In genomic region chr7:49303600-49304411, GRCm38 (mm10) we compare ENCODE assay signal across 7 mouse cellular contexts.
DNase-seq lines count a peak whose midpoint lies in the region; ATAC-seq and TF ChIP-seq lines count a peak whose summit lies in the region.

No protein-coding gene starts in this region.

- peak overlapping the region; percentile 54; the same call in 1 of the 2 replicates for H3K9ac ChIP-seq in forebrain, embryonic 11.5 days (ENCODE audit: low read length)
- H3K9ac ChIP-seq in limb, embryonic 14.5 days (ENCODE audit: low read depth, low read length, severe bottlenecking), result peak overlapping the region; percentile 60
- H3K9ac ChIP-seq in neural tube, embryonic 15.5 days (replicated peaks), result peak overlapping the region; percentile 21; the same call in 1 of the 2 replicates

- 3% methylated on average over 30 of the region's 31 CpGs for WGBS in forebrain, embryonic 11.5 days
- WGBS in limb, embryonic 14.5 days, result under 1% methylated on average over 23 of the region's 31 CpGs
- 2% methylated on average over 31 of the region's 31 CpGs for WGBS in neural tube, embryonic 15.5 days

- H3K4me2 ChIP-seq in forebrain, embryonic 11.5 days (ENCODE audit: low read depth, low read length, severe bottlenecking), result peak overlapping the region; percentile 82
- H3K4me2 ChIP-seq in limb, embryonic 14.5 days (replicated peaks; ENCODE audit: low read depth, low read length, severe bottlenecking), result peak overlapping the region; percentile 81
- H3K4me2 ChIP-seq in neural tube, embryonic 15.5 days, result peak overlapping the region; percentile 75

- TF ChIP-seq POLR2A in limb, embryonic 14.5 days (IDR thresholded peaks at IDR 0.05; ENCODE audit: borderline replicate concordance, extremely low read depth, insufficient read depth, insufficient read length), result no peak

- H3K36me3 ChIP-seq in forebrain, embryonic 11.5 days (ENCODE audit: control insufficient read depth, insufficient read depth, low read length), result no peaks in the 10 kb centered on the region
- no peaks in the 10 kb centered on the region for H3K36me3 ChIP-seq in limb, embryonic 14.5 days (ENCODE audit: control insufficient read depth, insufficient read depth, low read length)
- no peaks in the 10 kb centered on the region for H3K36me3 ChIP-seq in neural tube, embryonic 15.5 days

- peak; percentile 53 for DNase-seq in ovary, postnatal 36 days (ENCODE audit: low spot score)
- DNase-seq in ovary, postnatal 10 days (ENCODE audit: low spot score), result no peak
- peak; percentile 70 for DNase-seq in forebrain, embryonic 11.5 days (ENCODE audit: low spot score)
- no peak for DNase-seq in limb, embryonic 14.5 days (ENCODE audit: low spot score)
- no peak for DNase-seq in cerebellum, adult 9-11 months
- no peak for DNase-seq in cerebellum, adult 18-20 months

- H3K27ac ChIP-seq in forebrain, embryonic 11.5 days (ENCODE audit: low read depth, low read length), result no peak overlapping the region
- H3K27ac ChIP-seq in limb, embryonic 14.5 days (replicated peaks; ENCODE audit: low read depth, low read length), result no peak overlapping the region
- no peak overlapping the region for H3K27ac ChIP-seq in neural tube, embryonic 15.5 days (replicated peaks)

- peaks cover 10% of the 10 kb centered on the region for H3K27me3 ChIP-seq in forebrain, embryonic 11.5 days (ENCODE audit: control insufficient read depth, insufficient read depth, low read length)
- H3K27me3 ChIP-seq in limb, embryonic 14.5 days (ENCODE audit: control insufficient read depth, insufficient read depth, low read length), result no peaks in the 10 kb centered on the region
- H3K27me3 ChIP-seq in neural tube, embryonic 15.5 days (replicated peaks), result no peaks in the 10 kb centered on the region

- peaks cover 9% of the 10 kb centered on the region; the same call in 1 of the 2 replicates for H3K4me1 ChIP-seq in forebrain, embryonic 11.5 days (replicated peaks; ENCODE audit: control insufficient read depth, insufficient read depth, low read length)
- peaks cover 17% of the 10 kb centered on the region for H3K4me1 ChIP-seq in limb, embryonic 14.5 days (ENCODE audit: control insufficient read depth, insufficient read depth, low read length)
- H3K4me1 ChIP-seq in neural tube, embryonic 15.5 days, result peaks cover 25% of the 10 kb centered on the region

- H3K9me3 ChIP-seq in forebrain, embryonic 11.5 days (ENCODE audit: control insufficient read depth, low read length), result no peaks in the 10 kb centered on the region
- no peaks in the 10 kb centered on the region for H3K9me3 ChIP-seq in limb, embryonic 14.5 days (ENCODE audit: control insufficient read depth, low read length)
- no peaks in the 10 kb centered on the region for H3K9me3 ChIP-seq in neural tube, embryonic 15.5 days (replicated peaks)

- peak overlapping the region; percentile 32 for H3K4me3 ChIP-seq in forebrain, embryonic 11.5 days (ENCODE audit: low read depth, low read length)
- peak overlapping the region; percentile 41 for H3K4me3 ChIP-seq in limb, embryonic 14.5 days (replicated peaks; ENCODE audit: low read length)
- H3K4me3 ChIP-seq in neural tube, embryonic 15.5 days (replicated peaks), result peak overlapping the region; percentile 39

- peak; percentile 78 for ATAC-seq in forebrain, embryonic 11.5 days (replicated peaks; ENCODE audit: low FRiP score)
- 0 out of 2 replicates have a peak, but pooled peaks have one; percentile 35 for ATAC-seq in limb, embryonic 14.5 days (ENCODE audit: low FRiP score, low read depth)
- peak; percentile 36 for ATAC-seq in neural tube, embryonic 15.5 days (ENCODE audit: low FRiP score)

Comparison
In these comparisons a context has a peak if more than half of its experiments do, and no peak if none do; other contexts are left out.
1. DNase-seq: peak in ovary, postnatal 36 days (single experiment) and forebrain, embryonic 11.5 days (single experiment); none in ovary, postnatal 10 days (single experiment), limb, embryonic 14.5 days (single experiment), cerebellum, adult 9-11 months (single experiment) and cerebellum, adult 18-20 months (0 of 2).
2. Peak in every context shown above with its lines, with median percentiles within 50 percentile points of each other: ATAC-seq, H3K4me2 ChIP-seq, H3K4me3 ChIP-seq and H3K9ac ChIP-seq.